Mouse (Mus musculus) cerebellum, postnatal 4 days (tissue): ENCODE data around the gene Rai1.

Experiments
- DNase-seq, 2 experiments: peaks; one replicate each; pipeline ENCODE4 v3.0.0; 2022; ENCODE audit warnings: low spot score in 2 of 2, mixed read lengths in 1 of 2

Rai1 gene

DNA sequence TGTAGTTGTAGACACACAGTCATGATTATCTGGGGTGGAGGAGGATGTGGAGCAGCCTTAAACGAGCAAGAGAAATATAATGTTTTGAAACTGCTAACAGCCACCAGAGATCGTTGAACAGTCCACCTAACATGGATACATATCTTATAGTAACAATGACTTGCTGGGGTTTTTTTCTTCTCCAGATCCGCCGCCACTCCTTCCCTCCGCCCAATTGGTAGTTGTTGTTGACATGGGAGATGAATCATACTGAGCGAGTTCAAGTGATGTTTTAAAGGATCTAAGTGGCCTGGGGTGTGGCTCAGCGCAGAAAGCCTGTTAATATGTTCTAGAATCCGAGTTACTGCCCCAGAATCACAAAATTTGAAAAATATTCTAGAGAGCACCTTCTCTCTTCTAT lies 114.8 kb downstream of the Rai1 start:
- no peak for DNase-seq

DNA sequence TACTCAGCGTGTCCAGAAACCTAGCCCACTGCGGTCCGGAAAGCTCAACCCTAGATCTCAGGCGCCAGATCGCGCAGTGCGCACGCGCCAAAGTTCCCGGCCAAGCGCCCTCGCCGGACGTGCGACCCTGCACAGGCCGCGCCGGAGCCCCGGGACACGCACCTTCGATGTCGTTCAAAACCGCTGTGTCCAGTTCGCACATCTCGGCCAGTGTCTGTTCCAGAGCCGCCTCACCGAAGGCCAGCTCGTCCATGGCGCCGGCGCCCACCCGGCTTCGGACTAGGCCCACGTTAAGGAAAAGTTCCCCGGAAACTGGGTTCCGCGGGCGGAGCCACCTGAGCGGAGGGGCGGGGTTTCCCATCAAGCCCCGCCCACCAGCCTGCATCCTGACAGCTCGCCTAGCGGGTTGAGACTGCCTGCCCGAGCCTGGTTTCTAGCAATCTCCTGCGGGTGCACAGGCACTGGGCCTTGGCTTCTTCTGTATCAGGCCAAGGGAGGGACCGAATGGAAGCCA lies 115.5 kb downstream of the Rai1 start:
- peak; percentile 58 to 87 for DNase-seq

DNA sequence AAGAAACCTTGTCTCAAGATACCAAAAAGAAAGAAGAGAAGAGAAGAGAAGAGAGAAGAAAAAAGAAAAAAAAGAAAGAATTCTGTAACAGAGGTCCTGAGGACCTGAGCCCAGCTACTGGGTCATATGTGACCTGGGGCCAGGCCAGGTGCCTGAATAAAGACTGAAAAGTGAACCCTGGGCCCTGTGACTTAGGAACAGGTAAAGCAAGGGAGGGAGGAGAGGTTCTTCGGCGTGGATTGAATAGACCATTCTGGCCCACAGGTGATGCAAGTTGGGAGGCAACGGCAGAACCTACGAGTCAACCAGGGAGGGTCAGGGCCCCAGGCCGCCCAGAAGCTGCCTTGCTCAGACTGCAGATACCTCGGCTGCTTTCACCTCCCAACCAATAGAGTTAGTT lies 116.6 kb downstream of the Rai1 start:
- DNase-seq: no peak

DNA sequence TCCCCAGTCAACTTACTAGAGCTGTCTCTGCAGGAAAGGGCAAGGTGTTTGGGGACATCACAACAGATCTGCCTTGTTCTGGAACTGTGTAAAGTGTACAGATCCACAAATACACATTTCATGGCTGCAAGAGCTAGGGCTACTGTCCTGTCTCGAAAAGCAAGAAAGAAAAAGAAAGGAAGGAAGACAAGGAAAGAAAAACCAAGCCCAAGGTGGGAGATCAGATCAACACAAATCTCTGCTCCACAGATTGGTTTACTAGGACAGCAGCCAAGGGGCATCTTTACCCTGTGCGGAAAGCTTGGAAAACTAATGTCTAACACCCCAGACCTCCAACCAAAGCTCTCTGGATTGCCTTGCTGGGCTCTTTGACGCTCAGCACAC lies 117.3 kb downstream of the Rai1 start:
- no peak for DNase-seq

DNA sequence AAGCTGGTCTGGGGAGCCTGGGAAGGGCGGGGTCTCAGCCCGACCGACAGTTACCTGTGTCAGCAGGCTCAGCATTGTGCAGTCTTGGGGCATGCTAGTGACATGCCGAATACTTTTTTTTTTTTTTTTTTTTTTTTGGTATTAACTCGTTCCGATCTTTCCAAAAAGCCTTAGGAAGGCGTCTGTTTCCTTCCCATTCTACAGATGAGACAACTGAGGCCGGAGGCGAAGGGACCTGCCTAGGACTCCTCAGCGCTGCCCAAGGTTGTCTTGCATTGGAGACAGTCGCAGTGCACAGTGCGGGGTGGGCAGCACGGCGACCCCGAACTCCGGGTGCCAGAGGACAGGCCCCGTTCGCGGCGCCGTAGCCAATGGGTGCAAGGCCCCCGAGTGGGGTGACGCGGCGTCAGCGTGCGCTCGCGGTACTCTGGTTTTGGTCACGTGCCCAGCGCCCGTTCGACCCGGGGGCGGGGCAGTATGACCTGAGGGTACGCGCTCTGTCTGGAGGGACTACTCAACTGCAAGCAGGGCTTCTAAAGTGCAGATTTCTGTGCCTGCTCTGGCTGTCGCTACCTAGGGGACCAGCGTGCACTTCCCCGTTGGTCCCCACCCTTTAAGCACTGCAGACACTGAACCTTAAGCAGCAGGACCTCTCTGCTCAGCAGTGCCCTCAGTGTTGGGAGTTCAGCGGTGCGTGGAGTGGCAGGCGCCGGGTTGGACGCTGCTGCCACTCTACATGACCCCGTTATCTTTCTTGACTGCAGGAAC lies 117.8 kb downstream of the Rai1 start, which contains the start of gene Srebf1:
Gene Srebf1 (minus strand): TSS at position 113 of the 768 bp plus-strand sequence.
- peak; percentile 64 to 75 for DNase-seq

DNA sequence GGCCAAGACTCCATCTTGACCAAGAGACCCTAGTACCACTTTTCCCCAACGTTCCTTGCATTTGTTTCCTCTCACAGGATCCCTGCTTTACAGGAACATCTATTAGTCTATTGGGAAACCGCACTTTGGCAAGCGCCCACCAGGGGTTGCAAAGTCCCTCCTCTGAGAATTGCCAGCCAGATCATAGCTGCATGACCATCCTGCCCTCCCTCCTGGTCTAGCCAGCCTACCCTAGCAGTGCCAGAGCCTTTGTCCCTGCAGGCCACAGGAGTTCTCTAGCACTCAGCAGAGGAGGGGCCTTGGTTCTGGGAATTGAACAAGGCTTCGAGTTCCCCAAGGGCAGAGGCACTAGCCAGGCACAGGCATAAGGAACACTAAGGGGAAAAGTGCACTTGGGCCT lies 119.9 kb downstream of the Rai1 start:
- DNase-seq: no peak

DNA sequence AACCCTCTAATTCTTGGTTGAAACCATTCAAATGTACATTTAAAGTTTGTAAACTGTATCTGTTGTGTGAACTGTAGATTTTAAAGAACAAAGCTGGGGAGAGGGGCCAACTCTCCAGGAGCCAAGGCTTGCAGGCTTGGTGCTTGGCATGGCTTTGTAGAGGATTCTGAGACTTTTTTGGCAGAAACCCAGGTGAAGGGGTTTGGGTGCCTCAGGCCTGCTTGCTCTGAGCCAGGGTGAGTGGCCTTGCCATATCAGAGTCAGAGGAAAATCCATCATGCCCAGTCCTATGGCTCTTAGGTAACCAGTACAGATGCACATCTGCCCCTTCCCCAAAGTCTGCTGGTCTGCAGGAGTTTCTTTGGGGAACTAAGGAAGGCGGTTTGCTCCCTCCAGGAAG lies 121.1 kb downstream of the Rai1 start:
- no peak for DNase-seq

DNA sequence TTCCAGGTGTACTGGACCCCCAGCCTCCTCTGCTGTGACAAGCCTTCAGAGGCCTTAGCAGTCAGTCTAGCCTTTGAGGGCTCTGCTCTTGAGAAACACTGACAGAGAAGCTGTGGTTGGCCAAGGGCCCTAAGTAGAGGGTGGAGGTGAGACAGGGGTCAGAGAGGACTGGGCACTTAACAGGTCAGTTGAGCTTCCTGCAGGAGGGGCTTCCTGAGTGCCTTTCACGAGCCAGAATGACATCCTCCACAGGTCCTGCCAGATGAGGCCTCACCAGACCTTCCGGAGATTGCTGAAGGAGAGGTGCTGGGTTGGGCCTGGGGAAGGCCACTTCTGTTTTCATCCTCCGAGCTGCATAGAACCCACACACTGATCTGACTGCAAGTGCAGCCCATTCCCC lies 123.7 kb downstream of the Rai1 start:
- DNase-seq: no peak

DNA sequence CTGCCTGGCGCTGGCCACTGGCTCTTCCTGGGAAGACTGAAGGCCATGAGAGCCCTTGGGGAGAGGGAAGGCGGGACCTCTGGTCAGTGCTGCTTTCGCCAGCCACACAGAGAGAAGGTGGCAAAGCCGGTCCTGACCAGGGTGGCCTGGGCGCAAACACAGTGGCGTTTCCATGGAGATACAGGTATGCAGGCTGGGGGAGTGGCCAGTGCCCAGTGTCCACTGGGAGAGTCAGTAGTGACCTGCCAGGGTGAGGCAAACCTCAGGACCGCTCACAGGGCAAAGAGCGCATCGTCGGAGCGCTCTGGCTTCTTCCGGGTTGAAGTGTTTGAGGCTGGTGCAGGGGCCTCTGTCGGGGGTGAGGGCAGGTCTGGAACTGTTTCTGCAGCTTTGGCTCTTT lies 125.0 kb downstream of the Rai1 start:
- DNase-seq: no peak

DNA sequence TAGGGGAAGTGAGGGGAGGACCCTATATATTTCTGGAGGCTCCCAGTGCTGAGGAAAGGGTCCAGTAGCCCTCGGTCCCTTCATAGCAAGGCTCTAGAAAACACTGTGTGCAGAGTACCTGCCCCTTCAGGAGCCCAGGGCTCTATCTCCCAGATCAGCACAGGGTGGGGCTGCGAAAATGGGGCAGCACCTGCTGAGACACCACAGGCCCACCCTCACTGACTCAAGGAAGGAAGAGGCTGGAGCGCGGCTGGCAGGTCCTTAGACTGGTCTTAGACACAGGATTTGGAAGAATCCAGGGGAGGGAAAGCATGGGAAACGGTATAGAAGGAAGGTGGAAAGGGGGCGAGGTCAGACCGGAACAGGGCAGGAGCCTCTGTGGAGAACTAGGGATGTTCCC lies 125.7 kb downstream of the Rai1 start:
- DNase-seq: no peak

DNA sequence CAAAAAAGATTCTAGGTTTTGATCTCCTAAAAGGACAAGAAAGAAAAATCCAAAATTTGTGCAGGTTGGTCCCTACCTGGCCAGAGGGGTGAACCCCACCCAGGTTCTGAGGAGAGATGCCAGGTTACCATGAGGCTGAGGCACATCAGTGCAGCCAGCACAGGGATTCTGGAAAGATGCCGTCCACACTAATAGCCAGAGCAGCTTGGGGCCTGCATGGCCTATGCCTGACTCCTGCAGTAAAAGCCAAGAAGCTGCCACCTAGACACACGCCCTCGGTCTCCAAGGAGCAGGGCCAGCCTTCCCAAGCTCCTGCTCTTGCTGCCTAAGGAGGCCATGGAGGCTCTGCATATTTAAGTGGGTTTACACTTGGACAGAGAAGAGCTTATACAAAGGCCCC lies 126.5 kb downstream of the Rai1 start:
- no peak for DNase-seq

DNA sequence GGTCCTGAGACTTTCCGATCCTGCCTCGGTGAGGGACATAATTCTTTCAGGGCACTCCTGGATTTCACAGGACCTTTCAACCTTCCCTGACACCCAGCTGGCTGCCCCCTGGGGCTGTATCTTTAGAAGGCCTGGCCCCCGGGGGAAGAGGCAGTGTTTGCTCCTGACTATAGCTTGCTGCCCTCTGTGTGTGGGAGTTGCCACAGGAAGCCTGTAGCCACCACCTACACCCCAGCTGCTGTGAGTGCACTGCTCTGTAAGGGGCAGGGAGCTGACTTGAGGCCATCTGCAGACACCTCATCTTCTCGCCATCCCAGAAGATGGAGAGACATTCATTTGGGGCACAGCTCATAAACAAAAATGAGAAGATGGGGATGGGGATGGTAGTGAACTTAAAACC lies 127.1 kb downstream of the Rai1 start:
- DNase-seq: no peak

DNA sequence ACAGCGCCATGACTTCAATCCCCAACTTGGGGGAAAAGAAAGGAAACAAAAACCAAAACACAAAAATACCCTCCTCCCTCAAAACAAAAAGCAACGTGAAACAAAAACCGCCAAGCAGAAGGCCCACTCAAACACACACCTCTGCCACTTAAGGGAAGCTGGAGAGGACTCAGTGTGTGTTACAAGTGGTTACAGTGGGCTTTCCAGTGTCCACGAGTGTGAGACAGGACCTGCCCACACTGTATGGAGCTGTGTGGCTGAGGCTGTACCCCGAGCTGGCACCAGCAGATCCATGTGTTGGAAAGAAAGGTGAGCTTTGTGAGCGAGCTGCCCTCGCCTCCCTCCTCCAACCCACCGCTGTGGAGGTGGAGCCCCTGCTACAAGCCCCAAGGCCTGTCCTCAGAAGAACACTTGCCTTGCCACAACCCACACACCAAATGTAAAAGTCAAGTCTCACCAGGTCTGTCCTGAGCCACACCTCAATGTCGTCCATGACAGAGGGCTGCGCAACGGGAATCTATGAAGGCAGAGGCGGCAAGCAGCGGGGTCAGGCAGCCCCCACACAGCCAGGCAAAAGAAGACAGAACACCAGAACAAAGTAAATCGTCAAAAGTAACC lies 127.7 kb downstream of the Rai1 start:
- no peak for DNase-seq

DNA sequence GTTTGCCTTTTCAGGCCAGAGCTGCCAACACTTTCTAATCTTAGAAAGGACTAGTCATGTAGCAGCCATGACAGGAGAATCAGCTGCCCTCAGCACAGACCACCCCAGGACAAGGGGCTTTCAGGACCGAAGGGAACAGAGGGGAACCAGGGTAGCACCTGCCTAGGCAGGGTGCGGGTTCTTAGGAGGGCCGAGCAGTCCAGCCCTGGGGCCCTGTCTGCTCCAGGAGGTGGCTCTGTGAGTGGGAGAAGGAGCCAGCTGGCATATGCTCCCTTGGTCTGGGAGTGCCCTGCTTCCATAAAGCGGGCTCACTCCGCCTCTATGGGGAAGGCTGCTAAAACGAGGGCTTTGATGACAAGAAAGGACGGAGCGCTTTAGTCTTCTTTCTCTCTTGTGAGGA lies 128.4 kb downstream of the Rai1 start:
- no peak for DNase-seq

DNA sequence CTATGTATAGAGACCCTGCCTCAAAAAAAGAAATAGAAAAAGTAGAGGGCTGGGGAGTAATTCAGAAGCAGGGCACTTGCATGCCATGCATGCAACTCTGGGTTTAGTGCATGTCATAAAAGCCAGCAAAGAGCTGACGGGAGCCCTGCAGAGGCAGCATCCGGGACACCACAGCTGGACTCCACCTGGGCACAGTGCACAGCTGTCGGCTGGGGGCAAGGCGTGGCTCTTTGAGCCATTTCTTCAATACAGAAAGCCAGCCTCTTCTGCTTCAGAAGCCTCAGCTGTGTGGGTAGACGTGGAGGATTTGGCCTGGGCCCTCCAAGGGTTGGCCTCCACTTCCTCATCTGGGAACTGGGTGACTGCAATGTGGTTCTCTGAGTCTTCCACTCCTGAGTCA lies 130.5 kb downstream of the Rai1 start:
- no peak for DNase-seq

DNA sequence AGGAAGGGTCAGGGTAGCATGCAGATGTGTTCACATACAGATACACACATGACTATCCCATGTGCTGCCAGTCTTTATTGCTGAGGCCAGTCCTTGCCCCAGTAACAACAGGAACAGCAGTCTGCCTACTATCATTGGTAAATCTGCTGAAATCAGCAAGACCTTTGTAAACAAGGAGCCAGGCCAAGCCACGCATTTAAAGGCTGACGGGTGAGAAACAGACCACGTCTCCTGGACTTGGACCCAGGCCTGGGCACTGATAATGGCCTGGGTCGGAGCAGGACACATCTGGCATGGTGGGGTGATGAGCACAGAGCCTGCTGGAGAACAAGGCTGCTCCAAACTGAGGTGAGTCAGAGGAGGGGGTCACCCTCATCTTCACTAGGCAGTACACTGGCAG lies 135.7 kb downstream of the Rai1 start:
- DNase-seq: no peak

DNA sequence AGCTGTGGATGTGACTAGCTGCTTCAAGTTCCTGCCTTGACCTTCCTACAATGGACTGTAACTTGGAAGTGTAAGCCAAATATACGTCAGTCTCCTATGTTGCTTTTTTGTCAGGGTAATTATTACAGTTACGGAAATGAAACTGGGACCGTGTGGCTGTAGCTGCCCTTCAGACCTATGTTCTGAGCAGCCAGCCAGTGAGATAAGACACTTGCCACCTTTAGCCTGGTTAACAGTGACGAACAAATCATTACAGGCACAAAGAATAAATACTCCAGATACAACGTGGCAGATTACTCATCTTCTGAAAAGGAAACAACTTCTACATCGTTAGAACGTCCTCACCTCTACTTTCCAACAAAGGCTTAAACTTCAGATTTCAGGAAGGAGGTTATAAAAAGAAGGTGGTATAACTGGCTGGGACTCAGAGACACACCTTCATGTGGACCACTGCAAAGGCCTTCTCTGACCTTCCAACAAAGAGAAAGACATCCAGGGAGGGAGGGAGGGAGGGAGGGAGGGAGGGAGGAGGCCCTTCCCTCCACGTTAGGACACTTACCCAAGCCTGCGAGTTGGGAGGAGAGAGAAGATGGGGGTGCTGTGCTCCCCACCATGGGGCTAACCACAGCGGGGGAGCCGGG lies 139.8 kb downstream of the Rai1 start:
- DNase-seq: no peak

DNA sequence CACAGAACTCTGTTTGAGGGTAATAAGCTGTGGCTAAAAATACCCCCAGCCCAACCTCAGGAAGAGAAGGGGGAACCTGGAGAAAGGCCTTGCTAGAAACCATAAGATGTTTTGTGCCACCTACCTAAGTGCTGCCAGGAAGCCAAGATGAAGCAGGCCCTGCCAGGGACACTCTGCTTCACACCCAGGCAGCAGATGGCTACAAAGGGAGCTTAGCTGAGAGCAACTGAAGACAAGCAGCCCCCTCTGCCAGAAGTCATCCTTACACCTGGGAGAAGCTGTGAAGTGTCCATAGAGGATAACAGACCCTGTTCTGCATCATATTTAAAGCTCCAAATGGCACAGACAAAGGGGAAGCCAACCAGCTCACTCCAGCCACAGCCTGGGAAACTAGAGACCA lies 141.3 kb downstream of the Rai1 start:
- no peak for DNase-seq

DNA sequence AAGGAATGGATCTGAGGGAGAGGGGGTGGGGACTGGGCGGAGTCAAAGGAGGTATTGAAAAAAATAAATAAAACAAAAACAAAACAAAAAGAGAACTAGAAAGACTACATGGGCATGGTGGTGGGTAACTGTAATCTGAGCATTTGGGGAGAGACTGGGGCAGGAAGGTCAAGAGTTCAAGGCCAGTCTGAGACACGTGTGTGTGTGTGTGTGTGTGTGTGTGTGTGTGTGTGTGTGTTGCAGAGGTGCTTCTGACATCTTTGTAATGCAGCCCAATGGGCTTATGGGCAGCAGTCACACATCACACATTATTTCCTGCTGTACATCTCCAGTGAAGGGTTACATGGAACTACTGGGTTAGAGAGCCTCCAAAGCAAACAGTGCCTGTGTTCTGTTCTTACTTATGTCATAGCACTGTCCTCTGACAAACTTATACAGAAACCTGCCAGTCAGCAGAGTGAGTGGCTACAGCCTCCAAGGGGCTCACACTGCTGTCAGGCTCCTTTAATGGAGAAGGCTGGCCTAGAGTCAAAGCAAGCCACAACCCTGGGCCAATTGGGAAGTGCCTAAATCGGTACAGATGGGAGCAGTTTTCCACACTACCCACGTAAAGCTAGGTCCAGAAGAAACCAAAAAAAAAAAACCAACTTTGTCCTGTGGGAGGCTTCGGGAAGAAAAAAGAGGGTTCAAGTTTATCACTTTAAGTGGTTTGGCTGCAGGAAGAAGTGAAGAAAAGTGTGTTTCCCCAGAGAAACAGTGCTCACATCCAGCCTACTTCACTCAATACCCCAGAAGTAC lies 143.1 kb downstream of the Rai1 start:
- peak in 1 of 2 experiments; percentile 40 for DNase-seq
